Mouse (Mus musculus): ENCODE results near the gene Cd300ld2.
"Not testable (repeated sequence)": the region's sequence is repeated elsewhere in the genome, so short reads cannot be mapped to it uniquely, and the experiment has no call there.

The Cd300ld2 gene

DNA sequence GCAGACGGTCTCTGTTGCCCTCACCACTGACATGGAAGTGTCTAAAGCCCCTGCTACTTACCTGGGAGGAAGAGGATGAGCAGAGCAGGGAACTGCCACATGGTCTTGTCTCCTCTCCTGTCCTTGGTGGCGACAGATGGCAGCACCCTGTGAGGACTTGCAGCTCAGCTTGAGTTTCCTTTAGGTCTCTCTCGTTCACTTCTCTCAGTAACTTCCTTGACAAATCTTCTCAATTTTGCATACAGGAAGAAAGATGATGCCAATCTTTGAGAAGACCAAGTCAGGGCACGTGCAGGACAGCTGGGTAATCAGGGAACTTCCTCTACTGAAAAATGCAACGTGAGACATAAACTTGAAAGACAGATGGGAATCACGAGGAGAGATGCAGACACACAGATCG lies at the start of gene Cd300ld2:
TSS of gene Cd300ld2 (minus strand) at position 101 of the 400 bp plus-strand sequence.
- DNase-seq (ENCODE audit: extremely low spot score): not testable (repeated sequence)

- DNase-seq (ENCODE audit: extremely low spot score): no peak
Observed at GRCm38 (mm10) chr11:115062077-115062476, 46.1 kb upstream of the Cd300ld2 start, which contains the start of gene Cd300e. Gene Cd300e (minus strand): TSS chr11:115062177.

- no peak for DNase-seq (ENCODE audit: extremely low spot score)
Observed at GRCm38 (mm10) chr11:115059797-115060196, 43.8 kb upstream of the Cd300ld2 start.

- no peak for DNase-seq (ENCODE audit: extremely low spot score)
Observed at GRCm38 (mm10) chr11:115058701-115059100, 42.7 kb upstream of the Cd300ld2 start.

DNA sequence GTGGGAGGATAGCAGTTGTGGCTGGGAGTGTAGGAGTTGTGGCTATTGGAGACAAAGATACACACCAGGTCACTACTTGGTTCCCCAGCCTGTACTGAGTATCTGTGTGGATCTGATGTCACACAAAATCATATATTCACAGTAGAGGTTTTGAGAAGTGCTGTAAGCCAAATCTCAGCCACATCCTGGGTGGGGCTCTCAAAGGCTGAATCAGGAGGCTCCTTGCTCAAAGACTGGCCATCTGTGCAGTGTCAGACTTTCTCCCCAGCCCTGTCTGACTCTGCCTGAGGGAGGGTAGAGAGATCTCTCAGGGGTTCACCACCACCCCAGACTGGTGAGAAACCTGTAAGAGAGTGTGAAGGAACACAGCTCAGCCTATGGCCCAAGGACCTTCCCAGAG lies 38.5 kb upstream of the Cd300ld2 start:
- DNase-seq (ENCODE audit: extremely low spot score): no peak

GRCm38 (mm10) chr11:115052991-115053390 lies 37.0 kb upstream of the Cd300ld2 start:
- DNase-seq (ENCODE audit: extremely low spot score): no peak

DNA sequence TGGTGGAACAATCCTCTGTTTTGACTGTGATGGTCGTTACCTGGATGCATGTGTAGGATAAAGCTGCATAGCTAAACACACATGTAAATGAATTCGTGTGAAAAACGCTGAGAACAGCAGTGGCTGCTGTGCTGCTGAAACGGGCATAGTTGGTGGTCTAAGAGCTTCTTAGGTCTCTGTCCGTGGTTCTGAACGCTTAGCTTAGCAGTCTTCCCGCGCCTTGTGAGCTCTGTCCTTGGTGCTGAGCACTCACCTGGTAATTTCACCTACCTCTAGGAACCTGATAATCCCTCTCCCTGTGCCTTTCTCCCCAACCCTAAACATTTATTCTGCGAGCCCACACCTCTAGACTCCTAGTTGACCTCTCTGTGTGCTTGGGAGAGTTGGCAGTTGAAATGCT lies 36.2 kb upstream of the Cd300ld2 start:
- peak; percentile 55 for DNase-seq (ENCODE audit: extremely low spot score)

DNA sequence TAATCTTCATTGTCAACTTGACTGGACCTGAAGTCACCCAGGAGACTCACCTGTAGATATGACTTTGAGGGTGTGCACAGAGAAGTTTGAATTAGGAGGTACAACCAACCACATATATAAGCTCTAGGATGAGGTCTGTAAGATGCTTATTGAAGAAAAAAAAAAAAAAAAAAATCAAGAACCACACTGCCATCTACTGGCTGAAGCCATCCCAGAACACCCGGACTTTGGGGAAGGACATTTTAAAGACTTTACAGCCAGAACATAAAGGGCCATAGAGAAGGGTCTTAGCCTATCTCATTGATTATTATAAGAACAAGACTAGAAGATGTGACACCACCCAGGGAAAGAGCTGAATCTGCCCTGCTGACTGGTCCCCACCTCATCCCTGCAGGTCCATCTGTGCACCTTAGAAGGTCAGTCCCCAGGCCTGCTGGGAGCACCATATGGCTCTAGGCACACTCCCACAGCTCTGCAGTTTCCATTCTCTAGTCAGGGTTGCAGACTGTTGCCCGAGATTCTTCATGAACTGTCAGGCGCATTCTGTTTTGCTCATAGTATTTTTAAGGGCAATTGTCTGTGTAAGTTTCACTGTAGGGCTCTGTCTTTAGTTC lies 33.4 kb upstream of the Cd300ld2 start:
- no peak for DNase-seq (ENCODE audit: extremely low spot score)

- DNase-seq (ENCODE audit: extremely low spot score): no peak
Observed at GRCm38 (mm10) chr11:115048259-115048658, 32.3 kb upstream of the Cd300ld2 start, which contains the start of gene Cd300ld3. Gene Cd300ld3 (minus strand): TSS chr11:115048409.

- not testable (repeated sequence) for DNase-seq (ENCODE audit: extremely low spot score)
Observed at GRCm38 (mm10) chr11:115037669-115038068, 21.7 kb upstream of the Cd300ld2 start, which contains the start of gene Cd300ld5. Gene Cd300ld5 (minus strand): TSS chr11:115037769.

DNA sequence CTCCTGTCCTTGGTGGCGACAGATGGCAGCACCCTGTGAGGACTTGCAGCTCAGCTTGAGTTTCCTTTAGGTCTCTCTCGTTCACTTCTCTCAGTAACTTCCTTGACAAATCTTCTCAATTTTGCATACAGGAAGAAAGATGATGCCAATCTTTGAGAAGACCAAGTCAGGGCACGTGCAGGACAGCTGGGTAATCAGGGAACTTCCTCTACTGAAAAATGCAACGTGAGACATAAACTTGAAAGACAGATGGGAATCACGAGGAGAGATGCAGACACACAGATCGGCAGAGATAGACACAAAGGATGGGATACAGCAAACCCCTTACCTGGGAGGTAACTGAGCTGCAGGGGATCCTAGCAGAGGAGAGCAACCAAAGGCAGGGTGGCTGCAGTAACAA lies 10.9 kb upstream of the Cd300ld2 start, which contains the start of gene Cd300ld4:
TSS of gene Cd300ld4 (minus strand) at position 101 of the 400 bp plus-strand sequence.
- not testable (repeated sequence) for DNase-seq (ENCODE audit: extremely low spot score)

DNA sequence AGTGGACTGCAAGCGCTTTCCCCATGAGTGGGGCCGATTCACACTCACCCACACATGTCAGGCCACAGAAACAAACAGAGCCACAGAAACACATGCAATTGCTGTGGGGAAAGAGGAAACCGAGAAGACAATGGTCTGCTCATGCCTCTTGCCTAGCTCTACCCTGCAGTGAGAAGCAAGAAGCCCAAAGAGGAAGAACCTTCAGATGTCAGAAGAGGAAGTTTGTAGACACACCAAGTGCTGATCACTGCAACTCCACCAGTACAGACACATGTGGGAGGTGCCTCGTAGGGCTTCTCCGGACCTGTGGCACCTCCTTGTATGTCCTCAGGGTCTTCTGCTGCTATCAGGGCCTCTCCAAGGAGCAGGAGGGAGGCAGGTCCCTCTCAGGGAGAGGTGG lies 11.9 kb downstream of the Cd300ld2 start:
- no peak for DNase-seq (ENCODE audit: extremely low spot score)

- DNase-seq (ENCODE audit: extremely low spot score): no peak
Observed at GRCm38 (mm10) chr11:115001474-115002040, 14.4 kb downstream of the Cd300ld2 start, which contains the start of gene Cd300c2. Gene Cd300c2 (minus strand): TSS chr11:115001880.

DNA sequence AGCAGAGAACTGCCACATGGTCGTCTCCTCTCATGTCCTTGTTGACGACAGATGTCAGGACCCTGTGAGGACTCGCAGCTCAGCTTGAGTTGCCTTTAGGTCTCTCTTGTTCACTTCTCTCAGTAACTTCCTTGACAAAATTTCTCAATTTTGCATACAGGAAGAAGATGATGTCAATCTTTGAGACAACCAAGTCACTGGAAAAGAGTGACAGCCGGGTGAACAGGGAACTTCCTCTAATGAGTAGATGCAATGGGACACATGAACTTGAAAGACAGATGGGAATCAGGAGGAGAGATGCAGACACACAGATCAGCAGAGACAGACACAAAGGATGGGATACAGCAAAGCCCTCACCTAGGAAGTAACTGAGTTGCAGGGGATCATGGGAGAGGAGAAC lies 26.2 kb downstream of the Cd300ld2 start, which contains the start of gene Cd300ld:
TSS of gene Cd300ld (minus strand) at position 130 of the 400 bp plus-strand sequence.
- no peak for DNase-seq (ENCODE audit: extremely low spot score)

- DNase-seq (ENCODE audit: extremely low spot score): no peak
Observed at GRCm38 (mm10) chr11:114981866-114982265, 34.1 kb downstream of the Cd300ld2 start.

DNA sequence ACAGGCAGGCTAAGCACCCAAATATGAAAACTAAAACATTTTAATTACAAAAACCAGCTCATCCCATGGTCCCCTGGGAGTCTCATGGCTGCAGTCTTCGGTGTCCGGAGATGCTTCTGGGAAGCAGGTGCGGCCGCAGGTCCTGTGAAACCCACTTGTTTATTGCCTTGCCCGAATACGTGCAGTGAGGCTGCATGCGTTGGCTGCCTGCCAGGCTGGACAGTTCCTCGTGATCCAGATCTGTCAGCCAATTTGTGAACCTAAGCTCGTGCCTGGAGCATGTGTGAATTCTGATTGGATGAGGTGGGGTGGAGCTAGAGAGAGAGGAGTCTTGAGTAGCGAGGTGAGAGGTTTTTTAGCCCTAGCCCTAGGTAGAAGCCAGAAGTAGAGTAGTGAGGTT lies 43.3 kb downstream of the Cd300ld2 start:
- DNase-seq (ENCODE audit: extremely low spot score): no peak

DNA sequence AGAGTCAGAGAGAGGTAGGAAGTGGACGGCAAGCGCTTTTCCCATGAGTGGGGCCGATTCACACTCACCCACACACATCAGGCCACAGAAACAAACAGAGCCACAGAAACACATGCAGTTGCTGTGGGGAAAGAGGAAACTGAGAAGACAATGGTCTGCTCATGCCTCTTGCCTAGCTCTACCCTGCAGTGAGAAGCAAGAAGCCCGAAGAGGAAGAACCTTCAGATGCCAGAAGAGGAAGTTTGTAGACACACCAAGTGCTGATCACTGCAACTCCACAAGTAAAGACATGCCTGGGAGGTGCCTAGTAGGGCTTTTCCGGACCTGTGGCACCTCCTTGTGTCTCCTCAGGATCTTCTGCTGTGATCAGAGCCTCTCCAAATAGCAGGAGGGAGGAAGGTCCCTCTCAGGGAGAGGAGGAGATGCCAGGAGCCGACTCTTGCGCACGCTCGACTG lies 47.2 kb downstream of the Cd300ld2 start, which contains the start of gene Cd300c:
TSS of gene Cd300c (minus strand) at position 406 of the 456 bp plus-strand sequence.
- no peak for DNase-seq (ENCODE audit: extremely low spot score)

DNA sequence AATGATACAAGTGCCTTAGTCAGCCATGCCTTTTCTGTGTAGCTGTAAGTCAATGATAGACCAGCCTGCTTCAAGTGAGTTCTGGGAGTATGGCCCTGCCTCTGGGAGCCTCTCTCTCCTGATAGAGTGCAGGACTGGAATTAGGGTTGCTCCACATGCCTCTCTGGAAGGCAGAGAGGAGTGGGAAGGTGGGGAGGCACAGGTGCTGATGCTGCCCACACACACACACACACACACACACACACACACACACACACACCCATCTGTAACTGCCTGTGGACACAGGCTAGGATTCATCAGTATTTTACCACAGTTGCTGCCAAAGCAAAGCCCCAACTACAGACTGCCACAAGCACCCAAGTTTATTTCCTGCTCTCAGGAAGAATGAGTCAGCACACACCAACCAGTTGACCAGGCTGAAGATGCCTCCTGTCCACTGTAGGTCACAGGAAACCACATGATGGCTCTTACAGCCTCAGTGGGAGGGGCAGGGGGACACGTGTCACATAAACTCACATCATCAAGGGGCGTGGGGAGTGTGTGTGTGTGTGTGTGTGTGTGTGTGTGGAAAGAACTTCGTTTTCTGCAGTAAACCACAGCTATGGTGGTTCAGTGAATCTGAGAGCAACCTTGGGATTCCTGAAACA lies 50.7 kb downstream of the Cd300ld2 start:
- no peak for DNase-seq (ENCODE audit: extremely low spot score)

DNA sequence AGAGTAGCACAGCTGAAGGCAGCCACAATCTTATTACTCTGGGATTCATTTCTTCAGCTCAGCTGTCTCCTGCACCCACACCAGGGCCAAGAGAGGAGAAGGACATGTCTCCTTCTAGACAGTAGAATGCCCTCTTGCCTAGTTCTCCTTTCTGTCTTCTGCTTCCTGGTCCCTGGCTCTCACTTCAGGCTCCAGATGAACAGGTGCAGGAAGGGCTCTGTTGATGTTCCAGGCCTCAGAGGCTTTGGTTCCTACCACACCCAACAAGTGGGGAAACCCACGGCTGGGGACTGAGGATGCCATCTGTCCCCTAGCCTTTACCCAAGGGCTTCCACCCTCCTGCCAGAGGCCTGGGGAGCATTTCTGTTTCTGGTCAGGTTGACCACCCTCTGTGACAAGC lies 55.6 kb downstream of the Cd300ld2 start:
- no peak for DNase-seq (ENCODE audit: extremely low spot score)
